Mouse (Mus musculus): ENCODE results near the gene Prss35. TPM values are rescaled to one million over a fixed set of nuclear protein-coding genes. Genes with fewer than 3 reads are reported as not detected.

The Prss35 gene
- total RNA-seq, 2 experiments from 2014 or later: 0.34 to 0.45 TPM

- no peak for DNase-seq (ENCODE audit: low spot score)
- intact Hi-C loops (cut with DNase I): no loop called here
Observed at GRCm38 (mm10) chr9:86729084-86729483, 14.4 kb upstream of the Prss35 start.

- intact Hi-C loops (cut with DNase I): no loop called here
- DNase-seq (ENCODE audit: low spot score): no peak
Observed at GRCm38 (mm10) chr9:86729811-86730210, 13.6 kb upstream of the Prss35 start.

GRCm38 (mm10) chr9:86734357-86734756, 9.1 kb upstream of the Prss35 start:
- DNase-seq (ENCODE audit: low spot score): no peak
- intact Hi-C loops (cut with DNase I): no loop called here

- DNase-seq (ENCODE audit: low spot score): no peak
- intact Hi-C loops (cut with DNase I): no loop called here
Observed at GRCm38 (mm10) chr9:86734795-86735194, 8.7 kb upstream of the Prss35 start.

GRCm38 (mm10) chr9:86736991-86737390, 6.5 kb upstream of the Prss35 start:
- intact Hi-C loops (cut with DNase I): no loop called here
- no peak for DNase-seq (ENCODE audit: low spot score)

- no peak for DNase-seq (ENCODE audit: low spot score)
Observed at GRCm38 (mm10) chr9:86738067-86738466, 5.4 kb upstream of the Prss35 start.

GRCm38 (mm10) chr9:86738801-86739200, 4.6 kb upstream of the Prss35 start:
- intact Hi-C loops (cut with DNase I): no loop called here
- no peak for DNase-seq (ENCODE audit: low spot score)

More at GRCm38 (mm10) chr9:86738067-86738466, 5.4 kb upstream of the Prss35 start:
- intact Hi-C loops (cut with DNase I): no loop called here

- intact Hi-C loops (cut with DNase I): no loop called here
- DNase-seq (ENCODE audit: low spot score): no peak
Observed at GRCm38 (mm10) chr9:86739971-86740370, 3.5 kb upstream of the Prss35 start.

- intact Hi-C loops (cut with DNase I): no loop called here
Observed at GRCm38 (mm10) chr9:86744041-86744440, 592 bp downstream of the Prss35 start.

GRCm38 (mm10) chr9:86745926-86746581, 2.6 kb downstream of the Prss35 start:
- intact Hi-C loops (cut with DNase I): loop anchor here (1.0 kb wide), 2 partner anchors 150 to 153 kb away; no protein-coding TSS in a partner anchor
- DNase-seq (ENCODE audit: low spot score): no peak

More at GRCm38 (mm10) chr9:86744041-86744440, 592 bp downstream of the Prss35 start:
- no peak for DNase-seq (ENCODE audit: low spot score)

- DNase-seq (ENCODE audit: low spot score): no peak
- intact Hi-C loops (cut with DNase I): no loop called here
Observed at GRCm38 (mm10) chr9:86762477-86763376, 19.3 kb downstream of the Prss35 start.

GRCm38 (mm10) chr9:86764002-86764401, 20.6 kb downstream of the Prss35 start:
- intact Hi-C loops (cut with DNase I): no loop called here
- DNase-seq (ENCODE audit: low spot score): no peak

- intact Hi-C loops (cut with DNase I): no loop called here
- DNase-seq (ENCODE audit: low spot score): no peak
Observed at GRCm38 (mm10) chr9:86766991-86767390, 23.5 kb downstream of the Prss35 start.

- intact Hi-C loops (cut with DNase I): no loop called here
- no peak for DNase-seq (ENCODE audit: low spot score)
Observed at GRCm38 (mm10) chr9:86772897-86773296, 29.4 kb downstream of the Prss35 start.

GRCm38 (mm10) chr9:86773996-86774395, 30.5 kb downstream of the Prss35 start:
- no peak for DNase-seq (ENCODE audit: low spot score)
- intact Hi-C loops (cut with DNase I): no loop called here

GRCm38 (mm10) chr9:86775374-86775773, 31.9 kb downstream of the Prss35 start:
- intact Hi-C loops (cut with DNase I): no loop called here
- DNase-seq (ENCODE audit: low spot score): no peak

GRCm38 (mm10) chr9:86777309-86777708, 33.9 kb downstream of the Prss35 start:
- intact Hi-C loops (cut with DNase I): no loop called here
- DNase-seq (ENCODE audit: low spot score): no peak

GRCm38 (mm10) chr9:86778212-86778611, 34.8 kb downstream of the Prss35 start:
- intact Hi-C loops (cut with DNase I): no loop called here
- DNase-seq (ENCODE audit: low spot score): no peak

GRCm38 (mm10) chr9:86781426-86781825, 38.0 kb downstream of the Prss35 start:
- intact Hi-C loops (cut with DNase I): no loop called here
- no peak for DNase-seq (ENCODE audit: low spot score)

GRCm38 (mm10) chr9:86782836-86783235, 39.4 kb downstream of the Prss35 start:
- intact Hi-C loops (cut with DNase I): no loop called here
- no peak for DNase-seq (ENCODE audit: low spot score)

GRCm38 (mm10) chr9:86789186-86789585, 45.7 kb downstream of the Prss35 start:
- DNase-seq (ENCODE audit: low spot score): no peak
- intact Hi-C loops (cut with DNase I): no loop called here

Data from heart, postnatal 25 days (tissue).